Mouse (Mus musculus): ENCODE results near the gene 5330417C22Rik.

The 5330417C22Rik gene

GRCm38 (mm10) chr3:108466425-108466824, 69.9 kb downstream of the 5330417C22Rik start:
- DNase-seq (ENCODE audit: low spot score in 2 of 2) = peak; percentile 31 to 68

DNA sequence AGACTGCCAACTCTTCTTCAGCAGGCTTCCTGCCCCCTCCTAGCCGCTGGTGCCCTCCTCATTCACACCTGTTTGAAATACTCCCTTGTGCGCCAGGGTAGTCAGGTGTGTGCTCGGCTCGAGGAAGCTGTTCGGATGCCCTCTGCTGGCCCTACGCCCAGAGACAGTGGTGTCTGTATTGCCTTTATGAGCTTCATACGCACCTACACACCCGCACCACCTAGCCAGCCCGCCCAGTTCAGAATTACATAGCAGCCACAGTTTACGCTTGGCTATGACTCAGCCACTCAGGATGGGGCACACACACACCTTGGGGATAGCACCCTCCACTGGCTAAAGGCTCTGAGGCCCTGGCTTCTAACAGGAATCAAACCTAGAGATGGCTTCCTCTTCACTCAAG, 77.5 kb downstream of the 5330417C22Rik start:
- peak; percentile 46 to 57 for DNase-seq (ENCODE audit: low spot score in 2 of 2)

- DNase-seq (ENCODE audit: low spot score in 2 of 2) = peak in 1 of 2 experiments; percentile 10
These were observed 78.0 kb downstream of the 5330417C22Rik start for GRCm38 (mm10) chr3:108458380-108458779.

GRCm38 (mm10) chr3:108454172-108454571, 82.2 kb downstream of the 5330417C22Rik start:
- no peak for DNase-seq (ENCODE audit: low spot score in 2 of 2)

DNA sequence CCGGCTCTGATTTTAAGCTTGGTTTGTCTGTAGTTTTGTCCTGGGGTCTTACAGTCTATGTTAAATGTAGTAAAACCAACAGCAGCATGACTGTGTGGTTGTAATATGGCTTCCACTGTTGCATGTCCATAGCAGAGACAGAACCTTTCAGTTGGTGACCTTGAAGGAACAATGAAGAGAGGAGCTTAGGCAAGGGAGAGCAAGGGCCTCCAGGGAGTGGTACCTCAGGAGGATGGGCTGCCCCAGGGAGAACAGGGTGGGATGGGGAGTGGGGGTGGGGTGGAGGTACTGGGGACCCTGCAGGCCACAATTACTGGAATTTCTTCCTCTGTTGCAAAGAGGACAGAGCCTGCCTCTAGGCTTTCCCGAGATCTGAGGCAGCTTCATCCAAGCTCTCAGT, 84.4 kb downstream of the 5330417C22Rik start:
- no peak for DNase-seq (ENCODE audit: low spot score in 2 of 2)

DNA sequence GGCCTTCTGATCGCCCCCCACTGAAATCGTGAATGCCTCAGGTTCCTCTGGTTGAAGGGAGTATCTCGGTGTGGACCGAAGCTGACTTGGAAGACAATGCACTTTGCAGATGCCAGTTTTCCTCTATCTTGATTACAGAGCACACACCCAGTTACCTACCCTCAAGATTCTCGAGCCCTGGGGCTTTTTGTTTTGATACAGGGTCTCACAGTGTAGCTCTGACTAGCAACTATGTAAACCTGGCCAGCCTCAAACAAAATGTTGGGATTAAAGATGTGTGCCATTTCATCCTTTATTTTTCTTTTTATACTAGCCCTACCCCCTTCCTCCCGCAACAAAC, 91.0 kb downstream of the 5330417C22Rik start:
- DNase-seq (ENCODE audit: low spot score in 2 of 2) = no peak

GRCm38 (mm10) chr3:108444698-108445365, 91.5 kb downstream of the 5330417C22Rik start, which contains the start of gene Sars:
TSS of gene Sars (minus strand) at chr3:108445209.
- peak; percentile 76 to 80 for DNase-seq (ENCODE audit: low spot score in 2 of 2)

- DNase-seq (ENCODE audit: low spot score in 2 of 2) = peak in 1 of 2 experiments; percentile 16
These were observed 92.3 kb downstream of the 5330417C22Rik start for GRCm38 (mm10) chr3:108444029-108444428.

DNA sequence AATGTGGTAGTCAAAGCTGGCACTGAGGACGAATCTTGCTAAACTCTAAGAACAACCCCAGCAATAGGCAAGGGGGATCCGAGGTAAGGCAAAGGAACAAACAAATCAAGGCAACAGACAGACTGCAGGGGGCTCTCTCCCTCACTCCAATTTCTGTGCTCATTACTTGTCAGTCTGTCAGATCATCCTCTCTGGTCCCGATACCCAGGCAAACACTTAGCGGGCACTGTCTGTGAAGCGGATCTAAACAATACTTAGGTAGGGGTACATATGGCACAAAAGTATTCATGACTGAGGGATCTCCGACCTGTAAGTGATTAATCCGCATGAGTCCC, 100.0 kb downstream of the 5330417C22Rik start:
- no peak for DNase-seq (ENCODE audit: low spot score in 2 of 2)

DNA sequence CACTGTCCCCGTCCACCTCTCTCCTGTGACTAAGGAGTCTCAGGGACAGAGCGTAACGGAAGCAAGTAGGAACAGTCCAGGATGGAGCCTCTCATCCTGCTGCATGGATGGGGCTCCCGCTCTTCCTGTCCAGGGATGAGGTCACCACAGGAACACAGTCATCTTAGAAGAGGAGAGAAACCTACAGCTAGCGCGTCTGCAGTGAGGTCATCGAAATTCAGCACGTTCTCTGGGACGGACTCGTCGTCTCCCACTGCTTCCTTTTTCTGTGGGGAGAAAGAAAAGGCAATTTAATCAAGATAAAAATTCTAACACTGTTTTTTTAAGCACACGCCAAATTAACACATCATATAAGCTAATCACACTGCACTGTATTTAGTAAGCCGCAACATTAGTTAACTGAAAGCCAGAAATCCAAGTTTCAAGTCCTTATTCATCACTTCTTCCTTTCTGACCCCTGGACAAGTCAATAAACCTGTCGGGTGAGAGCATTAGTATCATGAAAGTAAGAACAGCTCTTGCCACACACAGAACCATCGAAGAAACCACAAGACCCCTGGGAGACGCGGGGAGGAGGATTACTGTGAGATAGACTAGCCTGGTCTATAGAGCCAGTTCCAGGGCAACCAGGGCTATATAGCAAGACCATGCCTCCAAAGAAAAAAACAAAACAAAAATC, 100.5 kb downstream of the 5330417C22Rik start:
- DNase-seq (ENCODE audit: low spot score in 2 of 2) = no peak

DNA sequence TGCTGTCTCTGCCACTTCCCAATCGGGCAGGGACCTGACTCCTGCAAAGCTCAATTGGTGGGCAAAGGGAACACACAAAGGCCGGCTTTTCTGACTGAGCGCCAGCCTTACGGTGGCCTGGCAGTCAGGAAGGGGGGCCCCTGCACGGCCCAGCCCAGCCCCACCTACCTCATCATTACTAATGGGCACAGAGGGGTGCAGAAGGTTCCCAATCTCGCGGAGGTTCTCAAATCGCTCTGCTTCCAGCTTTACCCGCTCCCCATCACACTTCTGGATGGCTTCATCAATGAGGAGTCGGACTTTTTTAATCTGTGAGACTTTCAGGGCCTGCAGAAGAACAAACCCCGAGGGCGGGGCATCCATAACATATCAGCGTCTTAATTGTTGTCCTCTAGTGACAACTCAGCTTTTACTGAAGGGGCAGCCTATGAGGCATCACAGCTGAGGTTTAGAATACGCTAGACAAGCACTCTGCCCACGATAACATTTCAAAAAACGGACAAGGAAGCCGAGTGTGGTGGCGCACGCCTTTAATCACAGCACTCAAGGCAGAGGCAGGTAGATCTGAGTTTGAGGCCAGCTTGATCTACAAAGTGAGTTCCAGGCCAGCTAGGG, 102.3 kb downstream of the 5330417C22Rik start:
- no peak for DNase-seq (ENCODE audit: low spot score in 2 of 2)

GRCm38 (mm10) chr3:108433188-108433880, 103.0 kb downstream of the 5330417C22Rik start:
- no peak for DNase-seq (ENCODE audit: low spot score in 2 of 2)

DNA sequence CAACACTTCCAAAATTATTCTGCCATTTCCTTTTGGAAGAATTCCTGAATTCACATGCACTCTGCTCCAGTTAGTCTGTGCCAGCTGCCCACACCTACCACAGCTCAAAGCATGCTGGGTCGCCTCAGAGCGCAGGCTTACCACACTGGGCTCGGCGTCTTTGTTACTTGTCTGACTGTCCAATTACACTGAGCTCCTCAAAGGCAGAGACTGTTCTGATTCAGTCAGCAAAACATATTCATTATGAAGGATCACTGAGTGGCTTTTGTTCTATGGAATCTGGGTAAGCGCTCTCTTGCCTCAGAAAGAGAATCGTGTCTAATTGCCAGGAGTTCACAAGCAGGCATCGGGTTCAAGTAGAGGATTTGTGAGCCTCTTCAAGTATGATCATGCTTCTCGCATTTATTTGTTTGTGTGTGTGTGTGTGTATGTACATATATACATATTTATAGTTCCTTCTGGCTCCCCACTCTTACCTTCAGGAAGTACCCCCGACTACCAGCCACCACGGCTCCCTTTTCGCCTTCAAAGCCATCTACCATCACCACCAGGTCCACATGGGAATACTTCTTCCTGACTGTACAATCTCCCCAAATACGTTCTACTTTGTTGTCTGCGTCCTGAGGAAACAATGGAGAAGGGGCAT, 103.7 kb downstream of the 5330417C22Rik start:
- no peak for DNase-seq (ENCODE audit: low spot score in 2 of 2)

- no peak for DNase-seq (ENCODE audit: low spot score in 2 of 2)
These were observed 110.7 kb downstream of the 5330417C22Rik start for GRCm38 (mm10) chr3:108425624-108426018.

DNA sequence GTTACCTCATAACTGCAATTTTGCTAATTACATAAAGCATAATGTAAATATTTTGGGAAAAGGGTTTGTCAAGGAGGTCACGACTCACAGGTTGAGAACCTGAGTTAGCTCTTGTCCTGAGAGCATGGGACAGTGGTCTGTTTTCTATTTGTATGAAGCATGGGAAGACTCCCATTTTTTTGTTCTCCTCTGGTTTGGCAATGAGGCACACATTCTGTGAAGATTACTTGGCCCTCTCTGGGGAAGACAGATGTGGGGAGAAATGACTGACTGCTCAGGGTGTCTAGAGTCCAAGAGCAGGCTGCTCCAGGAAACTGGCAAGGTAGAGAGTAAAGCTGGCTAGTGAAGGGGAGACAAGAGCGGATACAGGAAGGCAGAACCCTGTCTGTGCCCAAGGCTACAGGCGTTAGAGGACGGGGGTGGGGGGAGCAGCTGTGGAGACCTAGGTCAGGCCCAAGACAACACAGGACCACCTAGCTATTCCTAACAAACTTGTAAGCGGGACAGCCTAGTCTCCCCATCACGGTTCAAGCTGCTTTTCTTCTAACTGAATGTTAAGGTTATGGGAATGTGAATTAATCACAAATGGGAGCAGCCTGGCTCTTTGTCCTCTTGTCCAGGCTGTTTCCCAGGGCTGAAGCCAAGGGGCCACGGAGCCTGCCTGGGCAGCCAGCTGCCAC, 111.3 kb downstream of the 5330417C22Rik start:
- DNase-seq (ENCODE audit: low spot score in 2 of 2) = no peak

DNA sequence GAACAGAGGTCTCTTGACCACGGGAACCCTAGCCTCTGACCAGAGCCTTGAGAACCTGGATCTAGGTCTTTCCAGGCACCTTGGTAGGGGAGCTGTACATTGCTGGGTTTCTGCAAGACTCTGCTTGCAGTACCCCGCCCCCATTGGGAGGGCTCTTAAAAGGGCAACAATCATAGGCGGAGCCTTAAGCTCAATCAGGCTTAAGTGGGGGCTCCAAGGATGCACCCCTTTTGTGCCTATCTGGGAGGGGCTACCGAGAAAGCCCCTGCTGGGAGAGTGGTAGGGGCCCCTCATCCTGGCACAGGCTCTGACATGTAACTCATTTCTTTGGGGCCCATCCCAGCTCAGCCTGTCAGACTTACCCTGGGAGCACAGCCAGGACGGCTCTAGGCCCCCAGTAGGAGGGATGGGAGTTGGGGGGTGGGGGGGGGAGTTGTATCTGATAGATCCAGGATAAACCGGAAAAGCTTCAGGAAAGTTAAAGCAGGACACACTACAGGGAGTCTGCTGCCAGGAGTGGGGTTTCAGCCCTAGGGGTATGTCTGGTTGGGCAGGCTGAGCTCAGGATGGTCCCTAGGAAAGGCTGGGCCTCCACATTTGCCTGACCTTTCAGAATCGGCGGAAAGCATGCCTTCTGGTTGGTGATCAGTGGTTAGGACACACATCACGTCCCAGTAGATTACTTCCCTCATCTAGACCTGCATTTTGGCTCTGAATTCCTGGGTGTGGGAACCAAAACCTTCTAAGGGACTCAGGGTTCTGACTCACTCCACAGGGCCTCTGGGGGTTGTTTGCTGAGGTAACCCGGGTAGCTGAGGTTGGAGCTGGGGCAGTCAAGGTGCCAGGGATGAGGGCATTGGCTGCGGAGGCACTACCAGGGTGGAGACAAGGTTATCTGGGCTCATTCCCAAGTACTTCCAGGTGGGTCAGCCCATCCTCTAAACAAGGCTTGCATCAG, 112.2 kb downstream of the 5330417C22Rik start:
- peak; percentile 34 to 52 for DNase-seq (ENCODE audit: low spot score in 2 of 2)

- no peak for DNase-seq (ENCODE audit: low spot score in 2 of 2)
These were observed 113.3 kb downstream of the 5330417C22Rik start for GRCm38 (mm10) chr3:108423006-108423405.

DNA sequence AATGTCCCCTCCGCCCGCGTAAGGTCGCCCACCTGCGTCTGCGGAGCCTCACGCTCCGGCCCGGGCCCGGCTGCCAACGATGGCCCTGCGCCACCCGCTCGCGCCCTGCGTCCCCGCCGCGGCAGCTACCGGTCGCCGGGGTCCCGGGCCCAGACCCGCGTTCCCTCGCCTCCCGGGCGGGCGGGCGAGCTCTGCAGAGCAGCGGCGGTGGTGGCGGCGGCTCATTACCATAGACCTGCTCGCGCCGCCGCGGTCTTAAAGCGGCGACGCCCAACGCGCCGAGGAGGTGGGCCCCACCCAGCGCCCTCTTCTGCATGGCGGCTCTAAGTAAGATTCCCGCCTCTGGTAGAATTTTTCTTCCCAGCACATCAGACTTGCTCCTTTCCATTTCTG, 120.5 kb downstream of the 5330417C22Rik start:
- DNase-seq (ENCODE audit: low spot score in 2 of 2) = peak; percentile 64 to 82

GRCm38 (mm10) chr3:108414857-108415830, 121.2 kb downstream of the 5330417C22Rik start, which contains the start of gene Celsr2:
TSS of gene Celsr2 (minus strand) at chr3:108415552.
- peak; percentile 22 to 48 for DNase-seq (ENCODE audit: low spot score in 2 of 2)
